Mouse (Mus musculus) G1E-ER4 (cell line): ENCODE results near the gene Extl1. TPM values are rescaled to one million over a fixed set of nuclear protein-coding genes. Genes with fewer than 3 reads are reported as not detected.

ENCODE experiments used
- GATA1 ChIP-seq: IDR thresholded peaks from one replicate; pipeline ENCODE4 v1.8.0; 2012; ENCODE audit warnings: low read length, inconsistent platforms
- polyA plus RNA-seq: library from polyadenylated mRNA; stranded (reverse); fragments of >175 nt; gene quantifications from 2 replicates; pipeline ENCODE4 v1.2.3, GENCODE M21; 2012

The Extl1 gene
- polyA plus RNA-seq, 1 experiment: not detected

- TF ChIP-seq GATA1: no peak
These were observed 21.5 kb downstream of the Extl1 start for GRCm38 (mm10) chr4:134362124-134362523.

GRCm38 (mm10) chr4:134361215-134361614 is 22.4 kb downstream of the Extl1 start:
- no peak for TF ChIP-seq GATA1

GRCm38 (mm10) chr4:134359649-134360048 is 24.0 kb downstream of the Extl1 start:
- no peak for TF ChIP-seq GATA1

GRCm38 (mm10) chr4:134357461-134357771 is 26.2 kb downstream of the Extl1 start:
- no peak for TF ChIP-seq GATA1

- TF ChIP-seq GATA1: no peak
These were observed 26.8 kb downstream of the Extl1 start for GRCm38 (mm10) chr4:134356591-134357460.

- no peak for TF ChIP-seq GATA1
These were observed 27.7 kb downstream of the Extl1 start for GRCm38 (mm10) chr4:134355841-134356452.

GRCm38 (mm10) chr4:134353527-134354409 is 29.9 kb downstream of the Extl1 start:
- no peak for TF ChIP-seq GATA1

- no peak for TF ChIP-seq GATA1
These were observed 30.7 kb downstream of the Extl1 start for GRCm38 (mm10) chr4:134352929-134353328.

- TF ChIP-seq GATA1: no peak
These were observed 31.4 kb downstream of the Extl1 start for GRCm38 (mm10) chr4:134352261-134352707.

GRCm38 (mm10) chr4:134351329-134352260 is 32.1 kb downstream of the Extl1 start:
- no peak for TF ChIP-seq GATA1

GRCm38 (mm10) chr4:134350641-134351040 is 33.0 kb downstream of the Extl1 start:
- no peak for TF ChIP-seq GATA1

- no peak for TF ChIP-seq GATA1
These were observed 33.8 kb downstream of the Extl1 start for GRCm38 (mm10) chr4:134349829-134350228.

GRCm38 (mm10) chr4:134348545-134348944 is 35.1 kb downstream of the Extl1 start:
- TF ChIP-seq GATA1: no peak

- no peak for TF ChIP-seq GATA1
These were observed 35.6 kb downstream of the Extl1 start for GRCm38 (mm10) chr4:134348078-134348477.

GRCm38 (mm10) chr4:134345802-134346201 is 37.8 kb downstream of the Extl1 start:
- TF ChIP-seq GATA1: no peak
